Mouse (Mus musculus) neural tube, embryonic 14.5 days (tissue): ENCODE measurements around the gene Nos1. TPM values are rescaled to one million over a fixed set of nuclear protein-coding genes. Genes with fewer than 3 reads are reported as not detected.

Experiments used
- ATAC-seq: fragments of 200-750 bp; cut with Nextera tagmentation; 2 replicates; pipeline ENCODE4 v1.8.0; 2017; ENCODE audit warnings: low read depth, mild to moderate bottlenecking, moderate TSS enrichment, moderate library complexity
- H3K27ac ChIP-seq: fragments of 300-500 bp; sonication (generic); 2 replicates; pipeline ENCODE4 v1.5.1; 2014; ENCODE audit warnings: low read depth, mild to moderate bottlenecking, control low read depth, low read length, moderate library complexity, mixed read lengths
- H3K27me3 ChIP-seq: fragments of 300-500 bp; sonication (generic); 2 replicates; pipeline ENCODE4 v1.6.1; 2014; ENCODE audit warnings: low read length; ENCODE audit not compliant: control insufficient read depth, insufficient read depth
- H3K36me3 ChIP-seq: fragments of 300-500 bp; sonication (generic); 2 replicates; pipeline ENCODE4 v1.6.1; 2014; ENCODE audit warnings: low read length, mixed read lengths; ENCODE audit not compliant: control insufficient read depth, insufficient read depth
- H3K4me1 ChIP-seq: fragments of 300-500 bp; sonication (generic); 2 replicates; pipeline ENCODE4 v1.6.1; 2014; ENCODE audit warnings: low read length; ENCODE audit not compliant: control insufficient read depth, insufficient read depth
- H3K4me2 ChIP-seq: fragments of 300-500 bp; sonication (generic); 2 replicates; pipeline ENCODE4 v1.6.1; 2014; ENCODE audit warnings: mild to moderate bottlenecking, low read depth, low read length, control low read depth
- H3K4me3 ChIP-seq: fragments of 300-500 bp; sonication (generic); 2 replicates; pipeline ENCODE4 v1.5.1; 2014; ENCODE audit warnings: low read depth, low read length, control low read depth, mixed read lengths
- H3K9ac ChIP-seq: fragments of 300-500 bp; sonication (generic); replicated peaks from 2 replicates; pipeline ENCODE4 v1.6.1; 2014; ENCODE audit warnings: low read depth, mild to moderate bottlenecking, control low read depth, low read length, mixed read lengths
- H3K9me3 ChIP-seq: fragments of 300-500 bp; sonication (generic); 2 replicates; pipeline ENCODE4 v1.6.1; 2016; ENCODE audit warnings: low read length; ENCODE audit not compliant: control insufficient read depth
- WGBS: fragments of 180-500 bp; shearing (Covaris S2); extraction: QIAGEN DNeasy Blood & Tissue Kit; methylation state at CpG from one replicate; pipeline ENCODE4 v1.1.7; 2014; 5-methylcytosine and 5-hydroxymethylcytosine counted together
- polyA plus RNA-seq: library from polyadenylated mRNA; unstranded; fragments of >200 nt; fragmentation: Nextera tagmentation; extraction: Ambion mirVana; gene quantifications from 2 replicates; pipeline ENCODE4 v1.2.1, GENCODE M21; 2014

The Nos1 gene
- polyA plus RNA-seq, 1 experiment from 2014 or later = 4.7 TPM

DNA sequence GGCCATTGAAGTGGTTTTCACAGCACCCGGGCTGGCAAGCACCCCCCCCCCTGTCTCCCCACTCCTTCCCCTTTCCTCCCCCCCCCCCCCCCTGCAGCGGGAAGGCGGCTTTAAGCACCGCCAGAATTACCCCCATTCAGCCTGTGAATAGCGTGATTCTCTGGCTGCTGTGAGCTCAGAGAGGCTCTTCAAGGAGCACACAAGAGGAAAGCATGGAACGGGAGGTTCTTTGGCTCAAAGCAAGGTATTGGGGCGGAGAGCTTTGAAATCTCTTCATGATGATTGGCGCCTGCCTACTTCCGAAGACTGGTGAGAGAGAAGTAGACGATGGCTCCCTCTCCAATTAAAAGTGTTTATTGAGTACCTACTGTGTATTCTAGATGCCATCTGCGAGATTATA is 44.5 kb downstream of the Nos1 start:
- H3K27ac ChIP-seq = no peak overlapping the region
- 62% methylated on average over 9 of the region's 11 CpGs for WGBS

DNA sequence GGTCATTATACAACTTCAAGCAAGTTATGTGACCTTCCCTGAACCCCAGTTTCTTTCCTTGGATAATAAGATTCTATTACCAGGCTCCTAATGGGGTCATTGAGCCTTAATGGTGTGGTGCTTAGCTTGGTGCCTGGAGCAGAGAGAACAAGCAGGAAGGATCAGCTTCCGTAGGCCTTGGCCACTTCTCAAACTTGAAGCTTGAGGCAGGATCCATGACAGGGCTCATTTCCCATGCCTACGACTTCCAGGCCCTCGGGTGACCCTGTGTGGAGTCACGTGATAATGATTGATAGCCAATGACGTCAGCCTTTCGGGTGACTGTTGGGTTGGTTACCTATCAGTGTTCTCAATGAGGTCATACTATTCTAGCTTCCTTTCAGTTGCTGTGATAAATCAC is 46.5 kb downstream of the Nos1 start:
- H3K9me3 ChIP-seq = no peaks in the 10 kb centered on the region
- no peak overlapping the region for H3K4me3 ChIP-seq
- no peaks in the 10 kb centered on the region for H3K36me3 ChIP-seq
- H3K27me3 ChIP-seq = no peaks in the 10 kb centered on the region
- no peak for ATAC-seq
- 71% methylated on average over 6 of the region's 6 CpGs for WGBS
- H3K4me2 ChIP-seq = no peak overlapping the region
- no peak overlapping the region for H3K9ac ChIP-seq
- no peak overlapping the region for H3K27ac ChIP-seq
- no peaks in the 10 kb centered on the region for H3K4me1 ChIP-seq

More for the DNA sequence above, 44.5 kb downstream of the Nos1 start:
- Histone ChIP-seq H3K27me3 (no peaks in the 10 kb centered on the region), H3K4me2 (no peak overlapping the region), H3K4me3 (no peak overlapping the region), H3K36me3 (no peaks in the 10 kb centered on the region), H3K4me1 (no peaks in the 10 kb centered on the region), H3K9me3 (no peaks in the 10 kb centered on the region), H3K9ac (no peak overlapping the region)
- ATAC-seq = no peak

DNA sequence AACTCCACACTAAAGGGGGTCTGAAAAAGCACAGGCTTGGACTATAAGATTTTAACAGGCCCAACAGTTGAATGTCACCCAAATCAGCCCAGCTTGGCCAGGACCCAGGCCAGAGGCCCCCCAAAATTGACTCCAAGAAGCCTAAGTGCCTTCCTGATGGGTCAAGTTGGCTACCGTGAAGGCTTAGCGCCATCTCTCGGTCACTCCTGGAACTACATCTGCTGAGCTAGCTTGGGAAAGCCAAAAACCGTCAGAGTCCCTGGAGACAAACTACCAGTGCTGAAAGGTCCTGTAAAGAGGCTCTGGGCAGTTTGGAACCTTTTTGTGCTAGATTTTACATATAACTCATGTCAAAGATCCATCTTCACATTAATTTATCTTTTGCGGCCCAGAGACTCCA is 56.1 kb downstream of the Nos1 start:
- Histone ChIP-seq H3K4me2 (no peak overlapping the region), H3K4me1 (peaks cover 8% of the 10 kb centered on the region), H3K9ac (no peak overlapping the region), H3K27ac (no peak overlapping the region), H3K9me3 (no peaks in the 10 kb centered on the region), H3K4me3 (no peak overlapping the region), H3K36me3 (no peaks in the 10 kb centered on the region), H3K27me3 (peaks cover 3% of the 10 kb centered on the region)
- no peak for ATAC-seq
- 11% methylated on average over 5 of the region's 5 CpGs for WGBS

DNA sequence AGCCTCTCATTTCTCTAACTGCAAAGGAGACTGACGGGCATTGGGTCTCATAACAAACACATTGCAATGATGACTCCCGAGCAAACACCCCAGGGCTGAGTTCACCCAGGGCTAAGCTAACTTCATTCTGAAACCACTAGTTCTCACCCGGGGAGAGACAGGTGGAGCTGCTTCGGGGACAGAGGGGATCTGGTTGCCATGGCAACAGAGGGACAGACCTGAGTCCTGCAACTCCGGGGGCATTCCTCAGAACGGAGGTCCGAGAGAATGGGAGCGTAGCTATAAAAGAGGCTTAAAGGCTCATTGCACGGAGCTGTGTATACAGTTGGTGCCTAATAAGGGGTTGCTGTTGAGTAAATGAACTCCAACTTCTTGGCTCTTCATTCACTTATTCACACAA is 56.9 kb downstream of the Nos1 start:
- Histone ChIP-seq H3K9ac (no peak overlapping the region), H3K4me2 (no peak overlapping the region), H3K4me3 (no peak overlapping the region), H3K9me3 (no peaks in the 10 kb centered on the region), H3K36me3 (no peaks in the 10 kb centered on the region), H3K4me1 (peaks cover 13% of the 10 kb centered on the region), H3K27ac (no peak overlapping the region), H3K27me3 (peaks cover 9% of the 10 kb centered on the region)
- no peak for ATAC-seq
- 12% methylated on average over 9 of the region's 9 CpGs for WGBS

DNA sequence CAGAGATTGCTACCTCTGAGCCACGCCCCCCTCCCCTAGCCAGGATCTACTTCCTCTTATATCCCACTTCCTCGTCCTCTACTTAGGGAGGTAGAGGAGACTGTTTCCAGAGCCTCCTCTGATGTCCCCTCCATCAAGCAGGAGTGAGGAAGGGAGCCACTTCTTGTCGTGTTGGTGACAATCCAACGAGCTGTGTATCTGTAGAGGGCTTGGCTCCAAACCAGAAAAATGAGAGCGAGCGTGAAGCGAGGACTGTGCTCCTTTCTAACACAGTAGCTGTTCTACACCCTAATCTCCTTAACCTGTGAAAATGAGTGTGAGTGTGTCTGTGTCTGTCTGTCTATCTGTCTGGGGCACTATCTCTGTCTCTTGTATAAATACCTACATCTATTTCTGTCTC is 58.7 kb downstream of the Nos1 start:
- no peak overlapping the region for H3K4me2 ChIP-seq
- H3K4me3 ChIP-seq = no peak overlapping the region
- WGBS = 72% methylated on average over 7 of the region's 7 CpGs
- no peaks in the 10 kb centered on the region for H3K36me3 ChIP-seq
- ATAC-seq = no peak
- H3K9ac ChIP-seq = no peak overlapping the region
- H3K27ac ChIP-seq = no peak overlapping the region
- no peaks in the 10 kb centered on the region for H3K9me3 ChIP-seq
- H3K4me1 ChIP-seq = peaks cover 13% of the 10 kb centered on the region
- H3K27me3 ChIP-seq = peaks cover 11% of the 10 kb centered on the region

DNA sequence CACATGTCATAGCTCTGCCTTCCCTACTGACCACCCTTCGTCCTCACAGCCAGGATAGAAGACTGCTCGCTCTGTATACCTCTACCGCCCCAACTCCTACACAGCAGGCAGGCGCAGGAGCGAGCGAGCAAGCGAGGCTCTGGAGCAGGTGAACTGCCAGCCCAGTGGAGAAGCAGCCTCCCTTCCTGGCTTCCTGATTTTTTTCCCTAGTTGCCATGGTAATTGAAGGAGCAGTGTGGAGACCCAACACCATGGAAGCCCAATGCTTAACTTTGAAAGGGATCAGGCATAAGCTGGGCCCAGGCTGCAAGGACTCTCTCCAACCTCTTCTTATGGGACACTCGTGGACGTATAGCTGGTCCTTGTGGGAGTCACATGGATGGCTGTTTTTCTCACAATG is 59.4 kb downstream of the Nos1 start:
- Histone ChIP-seq H3K4me2 (no peak overlapping the region), H3K27me3 (peaks cover 11% of the 10 kb centered on the region), H3K27ac (no peak overlapping the region), H3K9ac (no peak overlapping the region), H3K36me3 (no peaks in the 10 kb centered on the region), H3K4me3 (no peak overlapping the region), H3K4me1 (peaks cover 13% of the 10 kb centered on the region), H3K9me3 (no peaks in the 10 kb centered on the region)
- ATAC-seq = 0 out of 2 replicates have a peak, but pooled peaks have one; percentile 6
- 24% methylated on average over 9 of the region's 9 CpGs for WGBS

DNA sequence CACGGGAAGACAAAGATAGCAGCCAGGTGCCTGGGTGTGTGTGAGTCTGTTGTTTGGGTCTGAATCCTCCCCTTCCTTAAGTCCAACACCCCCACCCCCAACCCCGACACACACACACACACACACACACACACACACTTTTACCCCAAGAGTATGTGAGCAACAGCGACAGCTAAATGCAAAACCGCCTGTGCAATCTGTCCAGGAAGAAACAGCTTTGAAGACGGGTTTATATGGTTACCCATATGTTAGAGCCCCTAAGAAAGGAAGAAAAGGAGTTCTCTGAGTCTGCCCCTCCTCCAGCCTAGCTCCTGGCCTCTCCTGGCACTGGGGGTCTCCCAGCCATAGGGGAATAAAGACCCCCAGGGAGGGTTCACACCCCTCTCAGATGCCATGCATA is 60.2 kb downstream of the Nos1 start:
- H3K27me3 ChIP-seq = peaks cover 11% of the 10 kb centered on the region
- H3K9ac ChIP-seq = no peak overlapping the region

DNA sequence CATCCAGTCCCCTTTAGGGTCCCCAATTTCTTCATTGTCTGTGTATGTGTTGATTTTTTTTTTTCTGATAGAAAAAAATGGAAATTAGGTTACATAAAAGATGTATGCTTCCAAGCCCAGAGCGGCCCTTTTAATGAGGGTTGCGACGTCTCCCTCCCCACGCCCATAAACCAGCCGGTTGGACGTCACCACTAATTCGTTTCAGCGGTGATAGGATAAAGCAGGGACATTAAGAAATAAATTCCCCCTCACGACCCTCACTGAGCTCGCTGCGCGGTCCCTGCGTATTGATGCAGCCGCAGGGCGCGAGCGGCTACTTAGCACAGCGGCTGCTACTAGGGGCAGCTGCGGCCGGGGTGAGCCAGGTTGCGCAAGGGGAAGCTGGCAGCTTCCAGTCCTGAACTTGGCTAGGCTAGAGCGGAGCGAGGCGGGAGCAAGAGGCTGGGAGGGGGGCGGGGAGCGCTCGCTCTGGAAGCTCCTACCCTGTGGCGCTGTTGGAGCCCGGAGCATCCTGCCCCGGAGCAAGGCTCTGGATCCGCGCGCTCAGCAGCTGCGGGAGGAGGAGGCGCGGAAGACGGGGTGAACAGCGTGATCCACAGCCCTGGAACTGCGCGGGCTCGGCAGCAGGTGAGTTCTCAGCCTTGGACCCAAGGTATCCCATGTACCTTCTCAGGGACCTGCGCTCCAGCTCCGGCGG is 61.0 kb downstream of the Nos1 start:
- H3K27ac ChIP-seq = no peak overlapping the region
- peak overlapping the region; percentile 28; the same call in 1 of the 2 replicates for H3K9ac ChIP-seq
- peaks cover 13% of the 10 kb centered on the region for H3K4me1 ChIP-seq
- peak overlapping the region; percentile 31 for H3K4me3 ChIP-seq
- WGBS = 1% methylated on average over 44 of the region's 44 CpGs
- H3K9me3 ChIP-seq = no peaks in the 10 kb centered on the region
- ATAC-seq = peak; percentile 61; the same call in 1 of the 2 replicates
- peak overlapping the region; percentile 66 for H3K4me2 ChIP-seq
- peaks cover 11% of the 10 kb centered on the region for H3K27me3 ChIP-seq
- H3K36me3 ChIP-seq = no peaks in the 10 kb centered on the region

More for the DNA sequence above, 60.2 kb downstream of the Nos1 start:
- Histone ChIP-seq H3K4me3 (no peak overlapping the region), H3K9me3 (no peaks in the 10 kb centered on the region), H3K36me3 (no peaks in the 10 kb centered on the region), H3K4me1 (peaks cover 13% of the 10 kb centered on the region), H3K27ac (no peak overlapping the region), H3K4me2 (0 out of 2 replicates have a peak overlapping the region, but pooled peaks have one; percentile 66)
- no peak for ATAC-seq
- 26% methylated on average over 5 of the region's 5 CpGs for WGBS

DNA sequence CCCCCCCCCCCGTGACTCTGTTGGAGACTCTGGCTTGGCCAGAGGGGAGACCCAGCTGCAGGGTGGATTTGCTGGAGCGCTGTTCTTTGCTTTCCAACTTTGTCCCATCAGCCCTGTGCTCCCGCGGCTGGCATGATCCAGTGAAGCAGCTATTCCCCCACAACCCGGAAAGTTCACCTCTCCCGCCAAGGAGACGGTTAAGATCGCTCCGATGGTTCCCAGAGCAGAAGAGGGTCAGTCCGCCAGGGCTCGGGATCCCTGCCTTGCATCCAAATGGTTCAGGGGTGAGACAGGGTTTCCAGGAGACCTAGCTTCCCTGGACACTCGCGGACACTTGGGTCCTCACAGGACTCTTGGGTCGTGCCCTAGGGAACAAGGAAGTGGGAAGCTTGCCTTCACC is 61.9 kb downstream of the Nos1 start:
- Histone ChIP-seq H3K27ac (no peak overlapping the region), H3K27me3 (peaks cover 11% of the 10 kb centered on the region), H3K4me1 (peaks cover 13% of the 10 kb centered on the region), H3K4me3 (peak overlapping the region; percentile 31; the same call in 1 of the 2 replicates), H3K9ac (no peak overlapping the region), H3K4me2 (peak overlapping the region; percentile 66), H3K36me3 (no peaks in the 10 kb centered on the region), H3K9me3 (no peaks in the 10 kb centered on the region)
- ATAC-seq = no peak
- 3% methylated on average over 14 of the region's 14 CpGs for WGBS
